Mouse (Mus musculus): ENCODE results near the gene Lemd1.

DNA sequence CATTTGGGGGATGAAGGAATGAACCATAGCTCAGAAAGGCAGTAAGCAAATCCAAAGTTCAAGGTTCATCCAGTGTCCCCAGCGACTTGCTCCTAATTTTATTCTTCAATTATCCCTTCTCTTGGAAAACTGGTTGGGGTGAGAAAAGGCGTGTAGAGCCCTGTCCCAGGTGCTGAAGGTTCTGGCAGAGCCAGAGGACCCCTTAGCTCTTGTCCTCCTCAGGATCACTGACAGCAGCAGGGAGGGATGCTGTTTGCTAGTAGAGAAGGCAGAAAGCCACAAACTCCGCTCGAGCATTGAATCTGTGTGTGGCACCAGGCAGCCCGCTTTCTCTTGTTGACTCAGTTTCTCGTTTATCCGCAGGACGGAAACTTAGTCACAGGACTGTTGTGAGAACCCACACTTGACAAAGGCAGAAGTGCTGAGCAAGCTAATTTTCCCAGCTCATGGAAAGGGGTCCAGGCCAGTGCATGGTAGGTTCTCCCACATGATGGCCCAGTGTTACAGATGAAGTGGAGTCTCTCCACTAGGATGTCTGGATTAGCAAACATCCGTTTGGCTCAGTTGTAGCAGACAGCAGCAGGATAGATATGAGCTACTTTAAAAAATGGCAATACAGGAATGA lies 2.7 kb upstream of the Lemd1 start:
- TF ChIP-seq POLR2A (IDR thresholded peaks at IDR 0.05; ENCODE audit: low read depth, low read length) (no peak), CTCF (IDR thresholded peaks at IDR 0.05; ENCODE audit: extremely low read depth, insufficient read depth, insufficient read length, insufficient replicate concordance) (no peak)

All from spleen, adult 2 months (tissue).